Mouse (Mus musculus) E14TG2a.4 (cell line): ENCODE data around the gene Ralgps1.

Experiments used
- CTCF ChIP-seq: conservative IDR thresholded peaks from 2 replicates; pipeline ENCODE4 v1.5.1; 2014; ENCODE audit warnings: low read length
- NANOG ChIP-seq: IDR thresholded peaks from 2 replicates; pipeline ENCODE4 v1.6.1; 2014; ENCODE audit warnings: borderline replicate concordance, low read length, mixed read lengths
- POU5F1 ChIP-seq: IDR thresholded peaks from 2 replicates; pipeline ENCODE4 v1.6.1; 2014; ENCODE audit warnings: low read length, borderline replicate concordance

DNA sequence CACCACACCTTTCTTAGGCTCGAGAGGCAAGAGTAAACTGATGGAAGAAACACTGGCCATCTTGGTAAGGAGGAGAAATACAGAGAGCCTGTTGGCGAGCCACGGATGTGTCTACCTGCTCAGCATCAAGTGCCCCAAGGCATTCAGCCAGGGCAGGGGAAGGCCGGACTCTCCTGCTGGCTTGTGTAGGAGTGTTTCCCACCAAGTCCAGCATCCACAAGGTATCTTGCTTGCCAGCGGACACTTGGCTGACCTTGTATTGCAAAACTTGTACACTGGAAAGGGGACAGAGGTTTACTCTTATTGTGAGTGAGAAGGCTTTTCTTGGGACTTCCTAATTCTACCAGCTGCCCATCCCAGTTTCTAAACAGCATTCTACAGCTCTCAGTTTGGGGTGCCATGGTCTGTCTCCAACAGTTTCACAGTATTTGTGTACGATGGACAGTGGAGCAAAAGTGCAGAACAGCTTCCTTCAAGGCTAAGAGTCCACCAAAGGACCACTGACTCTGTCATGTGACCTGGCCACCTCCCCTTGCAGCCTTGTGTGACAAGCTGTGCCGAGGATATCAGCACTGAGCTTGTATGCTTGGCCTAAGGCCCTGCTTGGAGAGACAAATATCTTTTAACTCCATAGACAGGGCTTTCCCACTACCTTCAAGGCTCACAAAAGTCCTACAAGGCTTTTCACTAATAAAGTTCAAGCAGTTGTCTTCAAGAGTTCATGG lies 236.4 kb downstream of the Ralgps1 start:
- no peak for TF ChIP-seq CTCF
- no peak for TF ChIP-seq NANOG
- no peak for TF ChIP-seq POU5F1
